Mouse (Mus musculus): ENCODE measurements around the gene Frmpd2.
"Not testable (repeated sequence)": the region's sequence is repeated elsewhere in the genome, so short reads cannot be mapped to it uniquely, and the experiment has no call there.

The Frmpd2 gene

GRCm38 (mm10) chr14:33471331-33471730 lies at the start of gene Frmpd2:
Gene Frmpd2, plus strand, starts transcription at chr14:33471696.
- DNase-seq = no peak

DNA sequence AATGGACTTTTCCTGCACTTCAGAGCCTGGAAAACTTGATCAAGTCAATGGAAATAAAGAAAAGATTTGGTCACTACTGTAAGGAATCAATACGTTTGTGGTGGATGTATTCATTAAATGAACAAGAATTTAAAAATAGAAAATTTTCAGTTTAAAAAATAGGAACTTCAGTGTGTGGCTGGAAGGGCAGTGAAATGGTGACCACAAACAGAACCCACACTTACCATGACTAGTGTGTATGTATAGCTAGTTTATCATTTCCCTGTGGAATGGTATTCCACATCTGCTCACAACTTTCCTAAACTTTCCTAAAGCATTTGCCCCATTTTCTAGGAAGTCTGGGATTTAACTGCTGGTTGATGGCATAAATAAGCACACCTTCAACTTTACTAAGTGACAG lies 48.5 kb upstream of the Frmpd2 start:
- no peak for DNase-seq

DNA sequence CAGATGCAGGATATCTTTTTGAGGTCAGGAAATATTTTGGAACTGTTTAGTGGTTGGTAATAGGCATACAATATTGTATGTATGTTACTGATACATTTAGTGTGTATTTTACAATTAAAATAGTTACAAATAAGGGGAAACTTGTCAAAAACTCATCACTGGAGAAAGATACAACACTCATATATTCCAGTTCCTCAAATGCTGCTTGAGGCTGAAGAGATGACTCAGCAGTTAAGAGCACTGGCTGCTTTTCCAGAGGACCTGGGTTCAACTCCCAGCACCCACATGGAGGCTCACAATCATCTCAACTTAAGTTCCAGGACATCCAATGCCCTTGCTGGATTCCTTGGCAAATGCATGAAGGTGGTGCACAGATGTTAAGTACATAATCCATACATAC lies 47.4 kb upstream of the Frmpd2 start:
- DNase-seq = no peak

DNA sequence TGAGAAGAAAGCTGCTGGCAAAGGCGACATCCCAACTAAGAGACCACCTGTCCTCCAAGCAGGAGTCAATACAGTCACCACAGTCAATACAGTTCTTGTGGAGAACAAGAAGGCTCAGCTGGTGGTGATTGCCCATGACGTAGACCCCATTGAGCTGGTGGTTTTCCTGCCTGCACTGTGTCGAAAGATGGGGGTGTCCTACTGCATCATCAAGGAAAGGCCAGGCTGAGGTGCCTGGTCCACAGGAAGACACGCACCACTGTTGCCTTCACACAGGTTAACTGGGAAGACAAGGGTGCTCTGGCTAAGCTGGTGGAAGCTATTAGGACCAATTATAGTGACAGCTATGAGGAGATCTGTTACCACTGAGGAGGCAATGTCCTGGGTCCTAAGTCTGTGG lies 39.0 kb upstream of the Frmpd2 start:
- not testable (repeated sequence) for DNase-seq

GRCm38 (mm10) chr14:33443780-33444179 lies 27.7 kb upstream of the Frmpd2 start:
- no peak for DNase-seq

GRCm38 (mm10) chr14:33445962-33446361 lies 25.5 kb upstream of the Frmpd2 start:
- no peak for DNase-seq

DNA sequence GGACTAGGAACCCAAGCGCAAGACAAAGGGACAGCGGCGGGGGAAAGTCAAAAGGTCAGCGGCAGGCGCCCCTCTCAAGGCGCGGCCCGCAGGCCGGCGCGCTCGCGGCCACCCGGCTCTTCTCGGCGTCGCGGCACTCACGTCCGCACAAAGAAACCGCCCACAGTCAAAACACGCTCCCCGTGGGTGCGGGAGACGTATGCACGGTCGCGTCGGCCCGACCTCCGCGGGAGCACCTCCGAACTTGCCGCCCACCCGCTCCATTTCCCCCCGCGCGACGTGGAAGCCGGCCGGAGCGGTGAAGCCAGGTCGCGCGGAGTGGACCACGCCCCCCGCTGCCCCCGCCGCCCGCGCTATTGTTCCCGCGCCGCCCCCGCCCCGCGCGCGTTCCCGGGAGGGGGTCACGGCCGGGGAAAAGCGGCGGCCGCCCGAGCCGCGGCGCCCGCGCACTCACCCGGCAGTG lies 24.9 kb upstream of the Frmpd2 start:
- no peak for DNase-seq

- peak; percentile 99 for DNase-seq
These were observed 24.4 kb upstream of the Frmpd2 start, which contains the start of gene Mapk8 for GRCm38 (mm10) chr14:33447027-33447569. Gene Mapk8, minus strand, starts transcription at chr14:33447158.

DNA sequence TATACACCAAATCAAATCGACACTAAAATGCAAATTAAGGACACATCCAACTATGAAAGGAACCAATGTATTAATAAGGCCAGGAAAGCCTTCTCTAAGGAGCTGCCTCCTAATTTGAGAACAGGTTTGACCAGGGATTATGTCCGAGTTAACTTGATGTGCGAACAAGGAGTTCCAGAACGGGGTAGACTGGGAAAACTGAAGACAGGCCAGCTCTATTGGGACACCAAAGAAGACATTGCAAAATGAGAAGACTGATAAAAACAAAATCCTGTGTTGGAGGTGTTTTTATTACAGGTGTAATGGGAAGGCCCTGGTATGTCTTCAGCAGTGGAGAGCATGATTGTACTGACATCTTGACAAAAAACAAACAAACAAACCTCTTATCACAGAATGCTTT lies 23.2 kb upstream of the Frmpd2 start:
- DNase-seq = no peak

GRCm38 (mm10) chr14:33449296-33449840 lies 22.1 kb upstream of the Frmpd2 start:
- no peak for DNase-seq

DNA sequence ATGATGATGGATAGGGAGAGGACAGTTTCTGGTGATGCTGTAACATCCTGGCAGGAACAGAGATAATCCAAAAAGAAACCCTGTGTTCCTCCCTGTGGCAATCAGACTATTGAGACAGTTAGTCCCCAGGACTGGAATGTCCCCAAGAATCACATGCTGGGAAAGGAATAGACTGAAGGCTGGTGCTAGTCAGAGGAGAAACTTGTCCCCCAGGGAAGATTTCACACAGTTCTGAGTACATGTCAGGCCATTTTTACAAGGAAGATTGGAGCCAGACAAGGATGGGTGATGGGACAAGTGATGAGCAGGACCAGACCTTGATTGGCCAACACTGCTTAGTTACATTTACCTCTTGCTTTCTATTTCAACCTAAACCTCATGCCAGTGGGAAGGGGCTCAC lies 21.2 kb upstream of the Frmpd2 start:
- no peak for DNase-seq

DNA sequence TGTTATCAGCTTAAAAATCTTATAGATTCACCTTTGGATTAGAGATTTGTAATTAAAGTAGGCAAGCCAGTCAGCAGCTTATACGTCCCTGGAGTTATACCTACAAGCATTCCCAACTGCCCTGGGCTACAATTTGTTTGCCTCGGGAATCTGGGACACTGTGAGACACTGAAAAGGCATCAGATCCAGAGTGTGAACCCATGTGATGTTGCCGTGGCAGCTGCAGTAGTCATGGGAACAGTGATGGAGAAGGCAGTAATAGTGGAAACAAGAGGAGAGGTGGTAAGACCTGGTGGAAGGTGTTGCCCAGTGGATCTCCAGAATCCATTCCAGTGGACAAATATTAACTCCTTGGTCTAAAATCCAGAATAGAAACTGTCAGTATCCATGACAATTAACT lies 7.8 kb upstream of the Frmpd2 start:
- DNase-seq = no peak

DNA sequence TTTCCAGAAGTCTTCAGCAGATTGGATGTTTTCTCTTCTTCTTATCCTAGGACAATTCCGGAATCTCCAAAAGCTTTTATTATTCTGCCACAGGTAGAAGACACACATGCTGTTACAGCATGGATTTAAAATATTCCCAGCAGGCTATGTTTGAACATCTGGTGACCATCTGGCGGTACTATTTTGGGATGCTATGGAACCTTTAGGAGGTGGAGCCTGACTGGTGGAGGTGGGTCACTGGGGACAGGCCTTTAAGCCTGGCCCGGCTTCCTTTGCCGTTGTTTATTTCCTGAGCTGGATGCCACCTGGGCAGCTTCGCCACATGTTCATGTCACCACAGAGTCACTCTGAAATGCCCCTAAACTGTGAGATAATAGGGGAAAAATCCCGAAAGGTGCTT lies 3.7 kb upstream of the Frmpd2 start:
- no peak for DNase-seq

DNA sequence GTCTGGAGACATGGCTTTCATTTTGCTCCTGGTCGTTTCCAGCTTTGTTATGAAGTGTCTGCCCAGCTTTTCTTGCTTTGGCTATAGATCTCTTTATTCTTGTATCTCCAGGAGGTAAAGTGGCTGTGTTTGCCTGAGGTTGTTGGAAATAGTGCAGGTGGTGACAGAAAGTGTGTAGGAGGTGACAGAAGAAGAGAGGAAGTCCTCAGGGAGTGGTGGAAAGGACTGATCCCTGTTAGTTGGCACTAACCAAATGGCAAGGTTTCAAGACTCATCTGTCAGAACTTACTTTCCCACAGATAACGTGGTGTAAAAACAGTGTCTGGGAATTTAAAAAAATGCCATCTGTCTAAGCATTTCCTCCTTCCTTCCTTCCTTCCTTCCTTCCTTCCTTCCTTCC lies 3.0 kb downstream of the Frmpd2 start:
- no peak for DNase-seq

DNA sequence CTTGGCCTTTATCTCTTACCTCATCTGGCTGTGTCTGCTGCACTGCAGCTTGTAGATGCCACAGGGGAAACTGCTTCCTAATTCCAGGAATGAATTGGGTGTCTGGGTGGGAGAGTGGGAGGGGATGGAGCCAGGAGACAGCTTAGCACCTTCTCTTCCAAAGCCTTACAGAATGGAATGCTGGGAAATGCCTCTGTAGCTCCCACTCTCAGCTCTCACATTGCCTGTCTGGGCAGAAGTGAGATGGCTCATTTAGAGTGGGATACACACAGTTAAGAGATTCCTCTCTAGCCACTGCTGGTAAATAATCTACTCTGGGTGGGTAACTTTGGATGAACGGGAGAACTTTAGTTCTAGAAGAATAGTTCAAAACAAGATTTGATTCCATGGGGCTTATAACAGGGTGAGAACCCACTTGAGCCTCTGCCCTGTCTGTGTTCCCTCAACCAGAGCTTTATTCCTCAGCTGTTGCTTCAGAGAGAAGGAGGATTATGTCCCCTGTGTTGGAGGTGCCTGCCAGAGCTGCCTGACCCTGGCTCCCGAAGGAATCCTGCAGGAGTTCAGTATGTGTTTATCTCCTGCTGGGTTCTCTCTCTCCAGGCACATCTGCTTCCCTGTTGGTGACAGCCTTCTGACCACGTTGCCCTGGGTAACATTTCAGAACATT lies 4.7 kb downstream of the Frmpd2 start:
- no peak for DNase-seq

GRCm38 (mm10) chr14:33481991-33482390 lies 10.5 kb downstream of the Frmpd2 start:
- no peak for DNase-seq

DNA sequence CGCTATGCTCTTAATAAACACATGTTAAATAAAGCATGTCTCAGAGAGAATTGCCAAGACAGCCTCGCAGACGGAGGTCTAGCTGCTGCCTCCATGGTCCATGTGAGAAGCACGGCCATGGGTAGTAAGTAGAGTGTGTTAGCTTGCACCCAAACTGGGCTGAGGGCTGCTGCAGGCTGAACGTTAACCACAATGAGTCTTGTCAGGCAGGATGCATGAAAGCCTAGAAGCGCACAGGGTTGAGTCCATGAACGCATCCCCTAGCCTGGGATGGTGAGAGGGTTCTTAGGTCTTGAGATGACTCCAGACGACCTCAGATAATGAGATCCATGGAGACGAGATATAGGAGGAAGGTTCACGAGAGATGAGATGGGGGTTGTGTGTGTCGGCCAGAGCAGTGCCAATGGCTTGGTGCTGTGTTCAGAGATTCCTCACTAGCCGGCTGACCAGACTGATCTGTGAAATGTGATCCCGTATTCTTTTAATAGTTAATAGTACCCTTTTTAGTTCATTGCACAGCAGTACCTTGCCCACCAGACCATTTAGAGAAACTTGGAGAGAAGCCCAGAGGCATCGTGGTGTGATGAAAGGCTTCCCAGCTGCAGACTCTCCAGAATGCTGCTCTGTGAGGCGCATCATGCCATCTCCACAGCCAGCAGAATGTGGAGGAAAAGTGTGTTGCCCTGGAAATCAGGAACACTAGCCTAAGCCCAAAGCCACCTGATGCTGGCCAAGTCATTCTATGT lies 16.5 kb downstream of the Frmpd2 start:
- peak; percentile 38 for DNase-seq

GRCm38 (mm10) chr14:33495226-33495625 lies 23.7 kb downstream of the Frmpd2 start:
- DNase-seq = no peak

GRCm38 (mm10) chr14:33497418-33497817 lies 25.9 kb downstream of the Frmpd2 start:
- peak; percentile 22 for DNase-seq

GRCm38 (mm10) chr14:33498849-33499248 lies 27.4 kb downstream of the Frmpd2 start:
- DNase-seq = no peak

DNA sequence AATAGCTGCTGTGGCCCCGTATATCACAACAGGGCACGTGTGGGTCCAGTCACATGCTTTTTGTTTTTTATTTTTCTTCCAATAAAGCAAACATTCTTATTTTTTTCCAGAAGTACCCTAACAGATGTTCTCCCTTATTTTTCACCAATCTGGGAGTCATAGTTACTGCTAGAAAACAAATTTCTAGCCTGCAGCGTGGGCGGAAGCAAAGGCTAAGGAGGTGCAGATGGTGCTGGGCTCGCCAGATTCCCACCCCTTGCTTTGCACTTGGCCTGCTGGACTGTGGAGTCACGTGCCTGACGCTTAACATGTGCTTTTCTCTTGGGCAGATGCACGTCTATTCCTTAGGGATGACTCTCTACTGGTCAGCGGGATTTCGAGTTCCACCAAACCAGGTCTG lies 29.1 kb downstream of the Frmpd2 start:
- DNase-seq = peak; percentile 35

GRCm38 (mm10) chr14:33503311-33503710 lies 31.8 kb downstream of the Frmpd2 start:
- DNase-seq = no peak

GRCm38 (mm10) chr14:33506696-33507095 lies 35.2 kb downstream of the Frmpd2 start:
- no peak for DNase-seq

DNA sequence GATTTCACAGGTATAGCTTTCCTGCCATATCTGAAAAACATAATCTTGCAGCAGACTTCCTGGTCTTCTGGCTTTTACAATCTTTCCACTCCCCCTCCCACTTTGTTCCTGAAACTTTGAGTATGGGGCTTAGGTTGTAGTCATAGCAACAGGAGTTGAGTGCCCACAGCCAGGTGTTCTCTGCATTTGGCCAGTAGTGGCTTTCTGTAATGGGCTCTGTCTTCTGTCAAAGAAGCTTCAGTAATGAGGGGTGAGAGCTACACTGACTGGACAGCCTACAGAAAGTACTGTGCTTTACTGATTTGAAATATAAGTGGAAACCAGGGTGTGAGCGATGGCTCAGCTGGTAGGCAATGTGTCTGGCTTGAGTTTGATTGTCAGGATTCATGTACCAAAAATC lies 37.2 kb downstream of the Frmpd2 start:
- no peak for DNase-seq

All from lung, postnatal 14 days (tissue).